Mouse (Mus musculus): ENCODE data around the gene Apc2.

The Apc2 gene

DNA sequence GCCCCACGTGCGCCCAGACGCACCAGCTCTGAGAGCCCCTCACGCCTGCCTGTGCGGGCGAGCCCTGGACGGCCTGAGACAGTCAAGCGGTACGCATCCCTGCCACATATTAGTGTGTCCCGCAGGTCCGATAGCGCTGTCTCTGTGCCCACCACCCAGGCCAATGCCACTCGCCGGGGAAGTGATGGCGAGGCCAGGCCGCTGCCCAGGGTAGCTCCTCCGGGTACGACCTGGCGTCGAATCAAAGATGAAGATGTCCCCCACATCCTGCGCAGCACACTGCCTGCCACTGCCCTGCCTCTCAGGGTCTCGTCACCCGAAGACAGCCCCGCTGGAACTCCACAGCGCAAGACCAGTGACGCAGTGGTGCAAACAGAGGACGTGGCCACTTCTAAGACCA, 19.5 kb downstream of the Apc2 start:
- ATAC-seq (ENCODE audit: insufficient number of reproducible peaks, low FRiP score, low TSS enrichment) = no peak

- ATAC-seq (ENCODE audit: insufficient number of reproducible peaks, low FRiP score, low TSS enrichment) = no peak
Observed at GRCm38 (mm10) chr10:80316359-80316781, 20.6 kb downstream of the Apc2 start.

GRCm38 (mm10) chr10:80317011-80317410, 21.2 kb downstream of the Apc2 start:
- no peak for ATAC-seq (ENCODE audit: insufficient number of reproducible peaks, low FRiP score, low TSS enrichment)

GRCm38 (mm10) chr10:80320340-80320760, 24.6 kb downstream of the Apc2 start, which contains the start of gene 2310011J03Rik:
TSS of gene 2310011J03Rik (minus strand) at chr10:80320537.
- peak; percentile 46; the same call in 1 of the 2 replicates for ATAC-seq (ENCODE audit: insufficient number of reproducible peaks, low FRiP score, low TSS enrichment)

DNA sequence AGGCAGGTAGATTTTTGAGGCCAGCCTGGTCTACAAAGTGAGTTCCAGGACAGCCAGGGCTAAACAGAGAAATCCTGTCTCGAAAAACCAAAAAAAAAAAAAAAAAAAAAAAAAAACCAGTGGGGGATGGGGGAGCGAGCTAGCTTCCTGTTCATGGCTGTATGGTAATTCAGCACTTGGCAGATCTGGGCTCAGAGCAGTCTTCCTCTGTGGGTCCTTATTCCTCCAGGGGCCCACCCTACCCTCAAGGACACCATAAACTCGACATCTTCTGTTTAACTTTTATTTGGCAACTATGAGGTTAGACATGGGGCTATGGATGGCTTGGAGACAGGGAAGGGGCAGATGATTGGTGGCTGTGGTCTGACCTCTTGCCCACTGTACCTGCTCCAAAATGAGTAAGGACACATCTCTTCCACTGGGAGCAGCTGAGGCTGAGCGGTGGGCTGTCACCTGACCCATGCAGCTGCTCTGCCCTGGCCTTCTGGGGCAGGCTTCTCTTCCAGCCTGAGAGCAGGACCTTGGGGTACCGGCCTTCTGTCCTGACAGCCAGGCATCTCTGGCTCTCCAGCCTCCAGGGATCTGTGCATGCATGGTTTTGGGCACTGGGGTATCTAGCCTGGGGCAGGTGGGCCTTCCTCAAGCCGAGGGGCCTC, 25.4 kb downstream of the Apc2 start:
- no peak for ATAC-seq (ENCODE audit: insufficient number of reproducible peaks, low FRiP score, low TSS enrichment)

- ATAC-seq (ENCODE audit: insufficient number of reproducible peaks, low FRiP score, low TSS enrichment) = no peak
Observed at GRCm38 (mm10) chr10:80321670-80322581, 26.1 kb downstream of the Apc2 start.

DNA sequence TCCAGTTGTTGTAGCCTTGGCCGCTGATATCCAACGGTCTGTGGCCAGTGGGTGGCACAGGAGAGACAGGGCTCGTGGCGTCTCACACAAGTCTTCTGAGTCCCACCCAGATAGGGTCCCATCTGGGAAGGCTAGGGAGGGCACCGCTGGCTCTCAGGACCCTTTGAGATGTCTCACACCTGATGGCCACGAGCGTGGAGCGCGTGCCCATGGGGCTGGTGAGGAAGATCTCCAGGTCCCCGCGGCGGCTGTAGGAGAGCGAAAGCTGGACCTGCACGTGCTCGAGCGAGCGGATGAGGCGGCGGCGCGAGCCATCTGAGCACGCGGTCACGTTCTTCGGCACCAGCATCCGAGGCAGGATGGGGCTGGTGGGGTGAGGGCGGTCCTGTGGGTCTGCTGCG, 27.0 kb downstream of the Apc2 start:
- no peak for ATAC-seq (ENCODE audit: insufficient number of reproducible peaks, low FRiP score, low TSS enrichment)

GRCm38 (mm10) chr10:80323261-80324119, 27.7 kb downstream of the Apc2 start:
- peak; percentile 31; the same call in 1 of the 2 replicates for ATAC-seq (ENCODE audit: insufficient number of reproducible peaks, low FRiP score, low TSS enrichment)

GRCm38 (mm10) chr10:80324120-80325037, 28.6 kb downstream of the Apc2 start:
- no peak for ATAC-seq (ENCODE audit: insufficient number of reproducible peaks, low FRiP score, low TSS enrichment)

GRCm38 (mm10) chr10:80325045-80325444, 29.3 kb downstream of the Apc2 start:
- ATAC-seq (ENCODE audit: insufficient number of reproducible peaks, low FRiP score, low TSS enrichment) = no peak

DNA sequence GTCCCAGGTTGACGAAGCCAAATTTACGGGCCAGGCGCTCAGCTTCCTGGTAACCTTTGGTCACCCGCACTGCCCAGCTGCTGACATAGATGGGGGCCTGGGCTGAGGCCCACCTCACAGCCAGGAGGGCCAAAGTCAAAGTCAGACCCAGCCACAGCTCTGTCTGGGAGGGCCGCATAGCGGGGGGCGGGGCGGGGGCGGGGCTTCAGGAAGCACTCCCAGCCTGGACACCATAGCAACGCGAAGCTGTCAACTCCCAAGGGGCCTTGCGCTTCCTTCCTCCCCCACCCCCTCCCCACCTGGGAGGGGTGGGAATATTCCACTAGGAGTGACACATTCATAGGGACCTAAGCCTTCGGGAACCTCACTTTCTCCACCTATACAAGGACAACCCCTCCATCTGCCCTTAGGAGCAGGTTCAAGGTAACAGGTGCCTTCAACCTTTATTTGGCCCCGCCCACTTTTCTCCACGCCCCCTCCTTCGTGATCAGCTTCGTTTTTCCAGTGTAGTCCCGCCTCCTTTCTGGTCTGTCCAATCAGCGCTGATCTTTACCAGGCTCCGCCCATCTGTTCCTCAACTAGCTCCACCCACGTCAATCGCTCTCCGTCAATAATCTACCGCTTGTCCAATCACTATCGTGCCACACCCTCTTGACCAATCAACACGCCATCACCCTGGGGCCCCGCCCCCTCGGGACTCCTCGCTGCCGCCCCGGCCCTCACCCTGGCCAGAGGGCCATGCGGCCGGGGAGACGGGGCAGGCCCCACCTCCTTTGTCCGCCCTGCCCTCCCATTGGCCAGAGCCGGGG, 33.7 kb downstream of the Apc2 start, which contains the start of the genes Pcsk4 and Reep6:
Gene Pcsk4, minus strand, starts transcription at position 226 of the 809 bp plus-strand sequence.
Gene Reep6, plus strand, starts transcription at position 681 of the 809 bp plus-strand sequence.
- ATAC-seq (ENCODE audit: insufficient number of reproducible peaks, low FRiP score, low TSS enrichment) = peak; percentile 75

GRCm38 (mm10) chr10:80330084-80330483, 34.3 kb downstream of the Apc2 start:
- ATAC-seq (ENCODE audit: insufficient number of reproducible peaks, low FRiP score, low TSS enrichment) = no peak

GRCm38 (mm10) chr10:80330888-80331287, 35.1 kb downstream of the Apc2 start:
- no peak for ATAC-seq (ENCODE audit: insufficient number of reproducible peaks, low FRiP score, low TSS enrichment)

DNA sequence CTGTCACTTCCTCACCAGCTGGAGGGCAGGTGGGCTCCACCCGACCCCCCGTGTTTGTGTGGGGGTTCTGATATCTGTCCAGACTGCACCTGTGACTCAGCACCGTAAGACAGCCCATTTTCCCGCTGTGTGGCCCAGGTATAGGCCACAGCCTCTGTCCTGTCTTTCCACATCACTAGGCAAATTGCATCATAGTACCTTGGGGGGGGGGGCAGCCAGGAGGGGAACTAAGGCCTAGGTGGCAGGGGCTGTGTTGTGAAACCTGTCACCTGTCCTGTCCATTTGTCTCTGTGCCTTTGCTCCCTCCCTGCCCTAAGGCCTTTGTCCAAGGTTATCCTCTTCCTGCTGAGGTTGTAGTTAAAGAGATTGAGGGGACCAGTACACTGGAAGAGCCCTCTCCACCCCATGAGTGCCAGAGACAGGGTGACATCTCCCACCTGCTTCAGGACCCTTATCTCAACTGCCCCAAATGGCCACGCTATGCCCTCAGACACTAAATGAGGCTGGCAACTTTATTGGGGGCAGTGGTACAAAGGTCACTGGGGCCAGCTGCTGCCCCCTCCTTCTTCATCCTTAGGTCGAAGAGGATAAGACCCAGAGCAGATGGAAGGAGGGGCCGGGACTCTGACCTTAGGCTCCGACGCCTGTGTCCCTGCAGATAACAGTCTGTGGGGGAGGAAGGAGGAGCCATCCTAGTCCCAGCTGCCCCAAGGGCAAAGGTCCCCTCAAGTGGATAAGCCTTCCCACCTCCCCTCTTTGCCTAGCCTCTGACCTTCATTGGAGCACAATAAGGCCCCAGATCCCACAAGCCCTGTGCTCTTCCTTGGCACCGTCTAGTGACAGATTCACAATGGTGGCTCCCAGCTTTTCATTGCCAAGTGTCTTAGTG, 36.1 kb downstream of the Apc2 start:
- peak; percentile 21; the same call in 1 of the 2 replicates for ATAC-seq (ENCODE audit: insufficient number of reproducible peaks, low FRiP score, low TSS enrichment)

GRCm38 (mm10) chr10:80332525-80332989, 36.8 kb downstream of the Apc2 start:
- peak; percentile 19; the same call in 1 of the 2 replicates for ATAC-seq (ENCODE audit: insufficient number of reproducible peaks, low FRiP score, low TSS enrichment)

DNA sequence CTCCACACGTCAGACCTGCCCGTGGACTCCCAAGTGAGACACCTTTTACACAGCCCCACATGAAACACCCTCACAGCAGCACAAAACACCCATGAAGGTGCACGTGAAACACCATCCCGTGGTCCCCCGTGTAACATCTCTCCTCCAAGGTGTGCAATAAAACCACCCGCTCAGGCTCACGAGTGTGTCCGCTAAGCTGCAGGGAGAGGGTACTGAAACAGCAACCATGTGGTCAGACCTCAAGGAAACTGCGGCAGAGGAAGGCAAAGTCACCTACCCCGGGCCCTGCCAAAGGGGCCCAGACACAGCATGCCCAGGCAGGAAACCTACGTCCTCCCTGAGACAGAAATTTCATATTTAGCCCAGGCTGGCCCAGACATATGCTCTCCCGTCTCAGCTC, 40.5 kb downstream of the Apc2 start:
- no peak for ATAC-seq (ENCODE audit: insufficient number of reproducible peaks, low FRiP score, low TSS enrichment)

Measured in cerebellum, adult (tissue).